Mouse (Mus musculus) midbrain, embryonic 10.5 days (tissue): ENCODE measurements around the gene Kctd19. TPM values are rescaled to one million over a fixed set of nuclear protein-coding genes. Genes with fewer than 3 reads are reported as not detected.

Experiments used
- DNase-seq: peaks from one replicate; pipeline ENCODE4 v3.0.0-alpha.2; 2017; ENCODE audit warnings: low spot score
- H3K27ac ChIP-seq: fragments of 300-500 bp; sonication (generic); replicated peaks from 2 replicates; pipeline ENCODE4 v1.5.1; 2016; ENCODE audit warnings: mild to moderate bottlenecking
- H3K27me3 ChIP-seq: fragments of 300-500 bp; sonication (generic); 2 replicates; pipeline ENCODE4 v1.6.1; 2016; ENCODE audit warnings: low read depth, mild to moderate bottlenecking; ENCODE audit not compliant: poor library complexity, severe bottlenecking
- H3K36me3 ChIP-seq: fragments of 300-500 bp; sonication (generic); 2 replicates; pipeline ENCODE4 v1.6.1; 2016; ENCODE audit warnings: mild to moderate bottlenecking, moderate library complexity
- H3K4me1 ChIP-seq: fragments of 300-500 bp; sonication (generic); 2 replicates; pipeline ENCODE4 v1.6.1; 2016
- H3K4me3 ChIP-seq: fragments of 300-500 bp; sonication (generic); 2 replicates; pipeline ENCODE4 v1.5.1; 2016; ENCODE audit warnings: mild to moderate bottlenecking, moderate library complexity
- H3K9me3 ChIP-seq: fragments of 300-500 bp; sonication (generic); replicated peaks from 2 replicates; pipeline ENCODE4 v1.6.1; 2016; ENCODE audit warnings: mild to moderate bottlenecking
- WGBS: fragments of 180-500 bp; shearing (Covaris S2); methylation state at CpG from one replicate; pipeline ENCODE4 v1.1.7; 2016; 5-methylcytosine and 5-hydroxymethylcytosine counted together
- polyA plus RNA-seq: library from polyadenylated mRNA; unstranded; fragments of >200 nt; fragmentation: Nextera tagmentation; extraction: Ambion mirVana; gene quantifications from 2 replicates; pipeline ENCODE4 v1.2.1, GENCODE M21; 2016

Kctd19 gene
- polyA plus RNA-seq, 1 experiment from 2014 or later, result 0.07 TPM

- Histone ChIP-seq H3K9me3 (no peaks in the 10 kb centered on the region), H3K4me3 (no peak overlapping the region), H3K27me3 (no peaks in the 10 kb centered on the region), H3K4me1 (peaks cover 27% of the 10 kb centered on the region), H3K36me3 (no peaks in the 10 kb centered on the region), H3K27ac (no peak overlapping the region)
- DNase-seq, result peak; percentile 81
- 8% methylated on average over 6 of the region's 6 CpGs for WGBS
Observed at GRCm38 (mm10) chr8:105441433-105441832, 28.1 kb upstream of the Kctd19 start.

GRCm38 (mm10) chr8:105438865-105439264, 25.6 kb upstream of the Kctd19 start:
- Histone ChIP-seq H3K9me3 (no peaks in the 10 kb centered on the region), H3K27me3 (no peaks in the 10 kb centered on the region), H3K4me3 (no peak overlapping the region), H3K27ac (no peak overlapping the region), H3K4me1 (peaks cover 14% of the 10 kb centered on the region), H3K36me3 (no peaks in the 10 kb centered on the region)
- WGBS, result 35% methylated on average over 5 of the region's 5 CpGs
- peak; percentile 69 for DNase-seq

DNA sequence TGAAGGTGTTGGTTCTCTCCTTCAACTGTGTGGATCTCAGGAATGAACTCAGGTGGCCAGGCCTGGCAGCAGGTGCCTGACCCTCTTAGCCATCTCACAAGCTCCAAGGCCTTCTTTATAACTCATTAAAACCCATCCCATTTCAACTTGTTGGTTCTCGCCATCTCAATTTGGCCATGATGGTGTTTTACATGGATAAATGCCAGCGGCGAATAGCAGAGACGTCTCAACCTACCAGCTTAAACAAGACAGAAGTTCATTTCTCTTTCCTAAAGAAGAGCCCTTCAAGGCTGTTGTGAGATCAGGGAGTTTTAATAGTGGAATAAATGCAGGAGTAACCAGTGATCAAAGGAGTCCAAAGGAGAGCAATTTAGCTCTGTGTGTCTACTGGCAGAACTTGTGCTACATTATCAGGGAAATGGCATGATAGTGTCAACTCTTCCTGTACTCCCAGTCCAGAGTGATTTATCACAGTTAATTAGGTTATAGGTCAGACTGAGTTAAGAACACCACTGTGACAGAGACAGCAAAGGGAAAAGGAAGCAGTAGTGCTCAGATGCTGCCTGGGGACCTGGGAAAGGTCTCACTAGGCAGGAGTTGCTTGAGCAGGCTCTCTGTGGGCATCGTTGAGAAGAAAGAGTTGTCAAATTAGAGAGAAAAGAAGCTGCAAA, 23.9 kb upstream of the Kctd19 start:
- H3K36me3 ChIP-seq, result no peaks in the 10 kb centered on the region
- H3K27me3 ChIP-seq, result no peaks in the 10 kb centered on the region
- DNase-seq, result no peak
- H3K4me3 ChIP-seq, result no peak overlapping the region
- H3K27ac ChIP-seq, result no peak overlapping the region
- H3K9me3 ChIP-seq, result no peaks in the 10 kb centered on the region
- H3K4me1 ChIP-seq, result peaks cover 30% of the 10 kb centered on the region
- 88% methylated on average over 5 of the region's 5 CpGs for WGBS

GRCm38 (mm10) chr8:105436218-105436617, 22.9 kb upstream of the Kctd19 start:
- DNase-seq, result no peak
- Histone ChIP-seq H3K9me3 (no peaks in the 10 kb centered on the region), H3K36me3 (no peaks in the 10 kb centered on the region), H3K27me3 (no peaks in the 10 kb centered on the region), H3K27ac (no peak overlapping the region), H3K4me3 (no peak overlapping the region), H3K4me1 (peaks cover 35% of the 10 kb centered on the region)
- WGBS, result 77% methylated on average over 5 of the region's 5 CpGs

- Histone ChIP-seq H3K27ac (peak overlapping the region; percentile 77), H3K4me1 (peaks cover 32% of the 10 kb centered on the region), H3K4me3 (no peak overlapping the region), H3K9me3 (no peaks in the 10 kb centered on the region), H3K36me3 (no peaks in the 10 kb centered on the region), H3K27me3 (no peaks in the 10 kb centered on the region)
- 80% methylated on average over 5 of the region's 5 CpGs for WGBS
- DNase-seq, result no peak
Observed at GRCm38 (mm10) chr8:105434136-105434535, 20.8 kb upstream of the Kctd19 start.

- H3K4me1 ChIP-seq, result peaks cover 32% of the 10 kb centered on the region
- H3K4me3 ChIP-seq, result no peak overlapping the region
- 40% methylated on average over 5 of the region's 5 CpGs for WGBS
- H3K27ac ChIP-seq, result peak overlapping the region; percentile 77
- no peaks in the 10 kb centered on the region for H3K9me3 ChIP-seq
- no peaks in the 10 kb centered on the region for H3K36me3 ChIP-seq
- no peak for DNase-seq
- no peaks in the 10 kb centered on the region for H3K27me3 ChIP-seq
Observed at GRCm38 (mm10) chr8:105433511-105433910, 20.2 kb upstream of the Kctd19 start.

GRCm38 (mm10) chr8:105433021-105433420, 19.7 kb upstream of the Kctd19 start:
- WGBS, result 59% methylated on average over 6 of the region's 6 CpGs
- Histone ChIP-seq H3K4me1 (peaks cover 32% of the 10 kb centered on the region), H3K4me3 (no peak overlapping the region), H3K36me3 (no peaks in the 10 kb centered on the region), H3K9me3 (no peaks in the 10 kb centered on the region), H3K27ac (peak overlapping the region; percentile 77), H3K27me3 (no peaks in the 10 kb centered on the region)
- no peak for DNase-seq

GRCm38 (mm10) chr8:105431743-105432515, 18.6 kb upstream of the Kctd19 start:
- Histone ChIP-seq H3K36me3 (no peaks in the 10 kb centered on the region), H3K9me3 (no peaks in the 10 kb centered on the region), H3K27me3 (no peaks in the 10 kb centered on the region), H3K27ac (no peak overlapping the region), H3K4me1 (peaks cover 37% of the 10 kb centered on the region), H3K4me3 (no peak overlapping the region)
- no peak for DNase-seq
- WGBS, result 75% methylated on average over 7 of the region's 7 CpGs

- Histone ChIP-seq H3K27ac (no peak overlapping the region), H3K4me1 (peaks cover 13% of the 10 kb centered on the region), H3K36me3 (no peaks in the 10 kb centered on the region), H3K4me3 (no peak overlapping the region), H3K9me3 (no peaks in the 10 kb centered on the region), H3K27me3 (no peaks in the 10 kb centered on the region)
- 80% methylated on average over 6 of the region's 6 CpGs for WGBS
- DNase-seq, result no peak
Observed at GRCm38 (mm10) chr8:105426878-105427277, 13.6 kb upstream of the Kctd19 start.

DNA sequence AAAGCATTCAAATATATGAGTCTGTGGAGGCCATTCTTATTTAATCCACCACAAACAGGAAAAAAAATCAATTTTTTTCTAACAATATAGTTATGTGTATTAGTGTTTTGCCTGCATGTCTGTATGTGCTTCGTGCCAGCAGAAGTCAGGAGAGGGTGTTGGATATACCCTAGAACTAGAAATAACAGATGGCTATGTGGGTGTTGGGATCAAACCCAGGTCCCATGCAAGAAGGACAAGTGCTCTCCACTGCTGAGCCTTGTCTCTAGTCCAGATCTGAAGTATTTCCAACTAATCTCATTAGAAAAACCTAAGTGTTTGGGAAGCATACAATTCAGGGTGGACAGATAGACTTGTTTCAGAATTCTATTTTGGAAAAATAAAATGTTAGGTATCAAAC, 8.7 kb upstream of the Kctd19 start:
- H3K9me3 ChIP-seq, result no peaks in the 10 kb centered on the region
- H3K4me3 ChIP-seq, result no peak overlapping the region
- 77% methylated on average over 1 of the region's 1 CpGs for WGBS
- no peaks in the 10 kb centered on the region for H3K36me3 ChIP-seq
- H3K4me1 ChIP-seq, result no peaks in the 10 kb centered on the region
- H3K27me3 ChIP-seq, result no peaks in the 10 kb centered on the region
- H3K27ac ChIP-seq, result no peak overlapping the region
- no peak for DNase-seq

DNA sequence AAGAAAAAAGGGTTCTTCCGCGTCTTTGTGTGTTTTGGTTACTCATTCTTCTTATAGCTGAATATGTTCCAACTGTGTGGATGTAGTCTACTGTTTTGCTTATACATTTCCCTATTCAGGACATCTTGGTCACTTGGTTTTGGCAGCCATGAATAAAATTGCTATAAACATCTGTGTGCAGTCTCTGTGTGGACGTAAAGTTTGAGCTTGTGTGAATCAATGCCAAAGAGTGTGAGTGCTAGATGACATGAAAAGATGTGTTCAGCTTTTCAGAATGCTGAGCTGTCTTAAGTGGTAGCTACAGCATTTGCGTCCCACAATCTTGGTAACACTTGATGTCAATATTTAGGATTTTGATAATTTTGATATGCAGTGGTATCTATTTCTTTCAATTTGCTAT, 6.5 kb upstream of the Kctd19 start:
- Histone ChIP-seq H3K4me1 (no peaks in the 10 kb centered on the region), H3K36me3 (no peaks in the 10 kb centered on the region), H3K27ac (no peak overlapping the region), H3K4me3 (no peak overlapping the region), H3K9me3 (no peaks in the 10 kb centered on the region), H3K27me3 (peaks cover 9% of the 10 kb centered on the region)
- WGBS, result 91% methylated on average over 4 of the region's 4 CpGs
- DNase-seq, result no peak

DNA sequence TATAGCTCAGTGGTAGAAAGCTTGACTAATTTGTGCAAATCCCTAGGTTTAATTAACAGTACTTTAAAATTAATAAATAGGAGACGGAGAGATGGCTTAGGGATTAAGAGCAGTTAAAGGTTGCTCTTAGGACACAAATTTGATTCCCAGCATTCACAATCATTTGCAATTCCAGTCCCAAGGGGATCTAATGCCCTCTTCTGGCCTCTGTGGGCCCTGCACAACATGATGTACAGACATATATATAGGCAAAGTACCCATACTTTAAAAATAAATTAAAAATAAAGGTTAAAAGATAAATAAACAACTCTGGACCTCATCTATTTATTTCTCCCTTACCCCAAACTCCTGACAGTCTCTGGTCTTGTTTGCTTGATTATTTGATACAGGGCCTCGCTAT, 5.7 kb upstream of the Kctd19 start:
- Histone ChIP-seq H3K27me3 (peaks cover 17% of the 10 kb centered on the region), H3K27ac (no peak overlapping the region), H3K36me3 (no peaks in the 10 kb centered on the region), H3K4me1 (peaks cover 1% of the 10 kb centered on the region), H3K9me3 (no peaks in the 10 kb centered on the region), H3K4me3 (no peak overlapping the region)
- 80% methylated on average over 2 of the region's 2 CpGs for WGBS
- no peak for DNase-seq

GRCm38 (mm10) chr8:105409947-105410346, 3.4 kb downstream of the Kctd19 start:
- Histone ChIP-seq H3K4me3 (no peak overlapping the region), H3K27ac (no peak overlapping the region), H3K36me3 (no peaks in the 10 kb centered on the region), H3K4me1 (peaks cover 13% of the 10 kb centered on the region), H3K27me3 (peaks cover 29% of the 10 kb centered on the region), H3K9me3 (no peaks in the 10 kb centered on the region)
- DNase-seq, result no peak
- WGBS, result 95% methylated on average over 6 of the region's 6 CpGs
